11 mouse cellular contexts compared by ENCODE assay signal in genomic region chr10:11306054-11306367, GRCm38 (mm10). TPM values are rescaled to one million over a fixed set of nuclear protein-coding genes. Genes with fewer than 3 reads are reported as not detected.
A peak's percentile ranks its signal among the peaks of the same experiment; 100 is the strongest.
DNase-seq lines count a peak whose midpoint lies in the region; ATAC-seq lines count a peak whose summit lies in the region.
"Had no signal": no experiment of that assay in that cellular context is flagged by ENCODE, and none has a peak within 500 bp of the region (broad histone marks: within the 10 kb centered on the region; RNA-seq: fewer than 3 reads in every experiment).

No protein-coding gene starts in this region.

- H3K9ac ChIP-seq in midbrain, embryonic 11.5 days (ENCODE audit: low read length), result no peak overlapping the region
- H3K9ac ChIP-seq in midbrain, embryonic 15.5 days, result no peak overlapping the region
- no peak overlapping the region for H3K9ac ChIP-seq in neural tube, embryonic 13.5 days
- H3K9ac ChIP-seq: forebrain, postnatal 0 days had no signal

- H3K27ac ChIP-seq in midbrain, embryonic 11.5 days (ENCODE audit: low read depth, low read length), result no peak overlapping the region
- no peak overlapping the region for H3K27ac ChIP-seq in midbrain, embryonic 15.5 days
- no peak overlapping the region for H3K27ac ChIP-seq in neural tube, embryonic 13.5 days (replicated peaks)
- H3K27ac ChIP-seq: macrophage had no signal

- no peak overlapping the region for H3K4me3 ChIP-seq in midbrain, embryonic 11.5 days (ENCODE audit: low read depth, low read length)
- H3K4me3 ChIP-seq in midbrain, embryonic 15.5 days, result no peak overlapping the region
- H3K4me3 ChIP-seq in neural tube, embryonic 13.5 days, result no peak overlapping the region

- H3K4me1 ChIP-seq in midbrain, embryonic 11.5 days (ENCODE audit: control insufficient read depth, insufficient read depth, low read length), result no peaks in the 10 kb centered on the region
- H3K4me1 ChIP-seq in midbrain, embryonic 15.5 days, result no peaks in the 10 kb centered on the region
- no peaks in the 10 kb centered on the region for H3K4me1 ChIP-seq in neural tube, embryonic 13.5 days (replicated peaks)

- H3K9me3 ChIP-seq in midbrain, embryonic 11.5 days (ENCODE audit: control insufficient read depth, low read length), result no peaks in the 10 kb centered on the region
- H3K9me3 ChIP-seq in midbrain, embryonic 15.5 days, result no peaks in the 10 kb centered on the region
- no peaks in the 10 kb centered on the region for H3K9me3 ChIP-seq in neural tube, embryonic 13.5 days

- H3K36me3 ChIP-seq in midbrain, embryonic 11.5 days (ENCODE audit: control insufficient read depth, insufficient read depth, low read length), result no peaks in the 10 kb centered on the region; the same call in 1 of the 2 replicates
- no peaks in the 10 kb centered on the region for H3K36me3 ChIP-seq in midbrain, embryonic 15.5 days (replicated peaks)
- H3K36me3 ChIP-seq in neural tube, embryonic 13.5 days, result no peaks in the 10 kb centered on the region

- DNase-seq in midbrain, embryonic 11.5 days (ENCODE audit: low spot score, missing footprints), result peak; percentile 21
- DNase-seq in gastrocnemius, postnatal 14 days, result peak; percentile 48
- peak; percentile 14 to 23 for DNase-seq in kidney, postnatal 4 days
- DNase-seq: cerebellum, adult 2 months; forebrain, postnatal 0 days; thymus, postnatal 4 days had no signal

- no peak overlapping the region for H3K4me2 ChIP-seq in midbrain, embryonic 11.5 days
- no peak overlapping the region for H3K4me2 ChIP-seq in midbrain, embryonic 15.5 days
- no peak overlapping the region for H3K4me2 ChIP-seq in neural tube, embryonic 13.5 days

- WGBS in midbrain, embryonic 11.5 days, result 70% methylated on average over 2 of the region's 2 CpGs
- 65% methylated on average over 2 of the region's 2 CpGs for WGBS in midbrain, embryonic 15.5 days
- 51% methylated on average over 2 of the region's 2 CpGs for WGBS in neural tube, embryonic 13.5 days

- H3K27me3 ChIP-seq in midbrain, embryonic 11.5 days (ENCODE audit: control insufficient read depth, insufficient read depth, low read length), result no peaks in the 10 kb centered on the region
- no peaks in the 10 kb centered on the region for H3K27me3 ChIP-seq in midbrain, embryonic 15.5 days (replicated peaks)
- H3K27me3 ChIP-seq in neural tube, embryonic 13.5 days, result no peaks in the 10 kb centered on the region

- intact Hi-C loops in gastrocnemius, postnatal 14 days (cut with DNase I; ENCODE audit: low total_unique reads), result no loop called here

- no peak for ATAC-seq in midbrain, embryonic 11.5 days (ENCODE audit: low FRiP score)
- no peak for ATAC-seq in midbrain, embryonic 15.5 days (replicated peaks)
- ATAC-seq in neural tube, embryonic 13.5 days (ENCODE audit: low read depth), result 0 out of 2 replicates have a peak, but pooled peaks have one; percentile 32
- no peak for ATAC-seq in megakaryocyte-erythroid progenitor cell, adult 5-6 weeks (replicated peaks; ENCODE audit: low FRiP score, low TSS enrichment, poor library complexity, severe bottlenecking)
- ATAC-seq in frontal cortex, adult (ENCODE audit: low TSS enrichment), result no peak
- ATAC-seq: forebrain, postnatal 0 days had no signal

RNA-seq across cellular contexts. Expression of gene Fbxo30, which starts 24.9 kb away (rescaled TPM):
- 40.9 and 46.6 TPM in 2 replicates for polyA plus RNA-seq in midbrain, embryonic 11.5 days (2014; fragmentation: Nextera tagmentation; extraction: Ambion mirVana)
- polyA plus RNA-seq in midbrain, embryonic 15.5 days (2015; fragmentation: Nextera tagmentation; extraction: Ambion mirVana), result 21.9 and 22.3 TPM in 2 replicates
- 10 to 100 TPM; 10.8 to 12.7 TPM for total RNA-seq in gastrocnemius, postnatal 14 days (2021)
- 21.2 and 25.2 TPM in 2 replicates for polyA plus RNA-seq in neural tube, embryonic 13.5 days (2015; fragmentation: Nextera tagmentation; extraction: Ambion mirVana)
- 11.5 and 16.8 TPM in 2 replicates for total RNA-seq in megakaryocyte-erythroid progenitor cell, adult 5-6 weeks (2014; fragmentation: Nextera tagmentation)
- 19.3 and 20.0 TPM in 2 replicates for total RNA-seq in megakaryocyte-erythroid progenitor cell, adult 5-6 weeks (2017)

RNA-seq across cellular contexts. Expression of gene Epm2a, which starts 37.2 kb away (rescaled TPM):
- polyA plus RNA-seq in midbrain, embryonic 11.5 days (2014; fragmentation: Nextera tagmentation; extraction: Ambion mirVana), result 0.30 and 0.70 TPM in 2 replicates
- 1.4 and 1.6 TPM in 2 replicates for polyA plus RNA-seq in midbrain, embryonic 15.5 days (2015; fragmentation: Nextera tagmentation; extraction: Ambion mirVana)
- total RNA-seq in gastrocnemius, postnatal 14 days (2021), result 10 to 100 TPM; 37.8 to 41.0 TPM
- polyA plus RNA-seq in neural tube, embryonic 13.5 days (2015; fragmentation: Nextera tagmentation; extraction: Ambion mirVana), result 0.39 and 0.74 TPM in 2 replicates
- total RNA-seq in megakaryocyte-erythroid progenitor cell, adult 5-6 weeks (2014; fragmentation: Nextera tagmentation), result 1.4 and 1.9 TPM in 2 replicates
- total RNA-seq in megakaryocyte-erythroid progenitor cell, adult 5-6 weeks (2017), result 3.4 and 6.5 TPM in 2 replicates
